Mouse (Mus musculus) myocyte (in vitro differentiated cells): Measurements from ENCODE around the gene Iqch.

Experiments
- E2F4 ChIP-seq: IDR thresholded peaks from one replicate; pipeline ENCODE4 v1.6.1; 2011; ENCODE audit warnings: mild to moderate bottlenecking, control low read depth, moderate library complexity; ENCODE audit not compliant: insufficient read depth
- MAX ChIP-seq: IDR thresholded peaks from one replicate; pipeline ENCODE4 v1.6.1; 2011; ENCODE audit warnings: low read depth, mild to moderate bottlenecking, control low read depth
- MYOD1 ChIP-seq, 3 experiments: IDR thresholded peaks; one replicate each; pipeline ENCODE4 v1.6.1; 2011; ENCODE audit warnings: control low read depth in 2 of 3, low read depth in 2 of 3, mild to moderate bottlenecking in 2 of 3, moderate library complexity in 1 of 3; ENCODE audit not compliant: insufficient read length in 2 of 3, control insufficient read depth in 1 of 3
- POLR2A ChIP-seq: IDR thresholded peaks from one replicate; pipeline ENCODE4 v1.6.1; 2011; ENCODE audit warnings: low read depth, mild to moderate bottlenecking, control low read depth, moderate library complexity; ENCODE audit not compliant: insufficient read length
- POLR2AphosphoS2 ChIP-seq: IDR thresholded peaks from one replicate; pipeline ENCODE4 v1.6.1; 2011; ENCODE audit warnings: low read depth, control low read depth; ENCODE audit not compliant: insufficient read length
- SRF ChIP-seq: IDR thresholded peaks from one replicate; pipeline ENCODE4 v1.6.1; 2011; ENCODE audit warnings: low read depth; ENCODE audit not compliant: control insufficient read depth, insufficient read length
- TCF3 ChIP-seq: IDR thresholded peaks from one replicate; pipeline ENCODE4 v1.6.1; 2011; ENCODE audit warnings: low read depth, control low read depth; ENCODE audit not compliant: insufficient read length
- USF1 ChIP-seq: IDR thresholded peaks from one replicate; pipeline ENCODE4 v1.6.1; 2011; ENCODE audit warnings: low read depth, mild to moderate bottlenecking, control low read depth, moderate library complexity

DNA sequence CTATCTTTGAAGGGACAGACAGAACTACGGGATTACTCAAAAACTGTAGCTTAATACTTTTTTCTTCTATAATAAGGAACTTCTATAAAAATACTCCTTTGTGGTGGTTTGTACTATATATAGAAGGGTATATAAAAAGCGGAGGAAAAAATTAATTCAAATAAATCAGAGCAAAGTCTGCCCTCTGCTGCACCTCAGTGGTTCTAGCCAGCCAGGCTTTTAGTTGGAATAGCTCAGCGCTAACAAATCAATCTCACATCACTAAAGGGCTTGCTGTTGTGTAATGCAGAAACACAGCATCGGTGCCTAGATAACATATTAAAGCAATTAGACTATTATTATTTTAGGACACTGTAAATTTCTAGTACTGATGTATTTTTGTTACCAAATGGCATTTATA lies 91.3 kb downstream of the Iqch start:
- TF ChIP-seq POLR2A (no peak), TCF3 (no peak), E2F4 (no peak), USF1 (no peak), POLR2AphosphoS2 (no peak), MAX (no peak), SRF (no peak), MYOD1 (IDR thresholded peaks at IDR 0.05; ENCODE audit: control insufficient read depth in 1 of 3, insufficient read length in 2 of 3, low read depth in 2 of 3) (no peak)
